Mouse (Mus musculus): ENCODE data around the gene Pde7b. TPM values are rescaled to one million over a fixed set of nuclear protein-coding genes. Genes with fewer than 3 reads are reported as not detected.
A peak's percentile ranks its signal among the peaks of the same experiment; 100 is the strongest.

The Pde7b gene
- total RNA-seq, 1 experiment from 2014 or later = 13.6 TPM

DNA sequence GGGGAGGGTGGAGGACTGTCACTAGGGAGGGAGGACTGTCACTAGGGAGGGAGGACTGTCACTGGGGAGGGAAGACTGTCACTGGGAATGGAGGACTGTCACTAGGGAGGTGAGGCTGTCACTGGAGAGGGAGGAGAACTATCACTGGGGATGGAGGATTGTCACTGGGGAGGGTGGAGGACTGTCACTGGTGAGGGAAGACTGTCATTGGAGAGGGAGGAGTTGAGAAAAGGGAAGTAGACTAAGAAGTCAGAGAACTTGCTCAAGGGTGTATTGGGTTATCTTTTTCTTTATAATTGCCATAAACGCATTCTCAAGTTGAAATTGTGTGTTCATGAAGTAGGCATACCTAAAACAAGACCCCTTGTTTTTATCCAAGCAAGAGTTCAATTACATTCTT lies 150.5 kb downstream of the Pde7b start:
- 0 out of 2 replicates have a peak, but pooled peaks have one; percentile 36 for ATAC-seq (ENCODE audit: extremely low read depth, insufficient number of reproducible peaks, low FRiP score, poor library complexity, severe bottlenecking)

DNA sequence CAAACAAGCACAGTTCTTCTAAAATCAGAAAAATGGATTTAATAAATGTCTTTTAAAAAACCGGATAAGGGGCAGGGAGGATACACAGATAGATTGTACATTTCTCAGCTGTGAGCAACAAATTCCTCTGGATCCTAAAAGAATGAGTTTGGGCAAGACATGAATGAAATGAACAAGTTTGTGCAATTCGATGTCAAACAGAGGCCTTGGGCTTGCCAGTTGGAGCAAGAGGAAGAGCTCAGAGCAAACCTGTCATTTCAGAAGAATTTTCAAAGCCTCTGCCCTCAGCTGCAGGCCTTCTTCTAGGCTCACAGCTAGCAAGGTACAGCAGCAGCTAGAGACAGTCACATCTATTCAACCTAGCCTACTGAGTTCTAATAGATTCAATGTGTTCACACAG lies 153.4 kb downstream of the Pde7b start:
- no peak for ATAC-seq (ENCODE audit: extremely low read depth, insufficient number of reproducible peaks, low FRiP score, poor library complexity, severe bottlenecking)

- ATAC-seq (ENCODE audit: extremely low read depth, insufficient number of reproducible peaks, low FRiP score, poor library complexity, severe bottlenecking) = no peak
Measured at GRCm38 (mm10) chr10:20568630-20569029, 156.2 kb downstream of the Pde7b start.

DNA sequence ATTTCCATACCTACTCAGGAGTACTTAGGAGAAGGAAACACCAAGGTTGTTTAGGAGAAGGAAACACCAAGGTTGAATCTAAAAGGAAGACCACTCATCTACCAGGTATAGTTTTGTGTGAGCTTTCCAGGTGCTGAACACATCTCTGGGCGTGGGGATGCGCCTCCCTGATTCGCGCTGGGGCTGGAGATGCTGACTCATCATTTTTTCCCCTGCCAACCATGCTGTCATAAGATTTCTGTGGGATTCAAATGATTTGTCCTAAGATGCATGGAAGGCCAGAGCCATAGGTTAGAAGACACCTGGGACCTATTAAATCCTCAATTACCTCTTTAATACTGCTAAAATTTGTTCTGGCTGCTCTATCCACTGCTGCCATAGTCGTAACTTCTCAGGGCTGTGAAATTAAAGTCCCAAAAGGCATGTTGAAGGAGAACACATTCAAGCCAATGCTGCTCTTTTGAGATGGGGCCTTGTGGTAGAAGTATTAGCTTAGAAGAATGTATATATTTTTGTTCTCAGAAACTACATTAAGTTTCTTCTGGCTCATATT lies 157.1 kb downstream of the Pde7b start:
- ATAC-seq (ENCODE audit: extremely low read depth, insufficient number of reproducible peaks, low FRiP score, poor library complexity, severe bottlenecking) = no peak

GRCm38 (mm10) chr10:20556477-20556876 lies 168.4 kb downstream of the Pde7b start:
- ATAC-seq (ENCODE audit: extremely low read depth, insufficient number of reproducible peaks, low FRiP score, poor library complexity, severe bottlenecking) = no peak

DNA sequence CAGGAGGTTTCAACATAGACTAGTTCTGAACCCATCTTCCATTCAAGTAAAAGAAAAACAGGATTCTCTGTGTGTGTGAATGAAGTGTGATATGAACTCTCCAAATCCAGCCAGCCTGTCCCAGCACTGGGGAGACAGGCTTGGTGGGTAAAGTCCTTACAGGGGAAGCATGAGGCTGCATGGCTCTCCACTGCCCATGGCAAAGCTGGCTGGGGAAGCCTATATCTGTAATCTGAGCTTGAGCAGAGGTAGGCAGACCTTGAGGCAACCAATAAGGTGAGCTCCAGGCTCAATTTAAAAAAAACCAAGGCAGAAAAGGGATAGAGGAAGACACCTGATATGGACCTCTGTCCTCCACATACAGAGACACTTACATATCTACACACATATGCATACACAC lies 173.5 kb downstream of the Pde7b start:
- no peak for ATAC-seq (ENCODE audit: extremely low read depth, insufficient number of reproducible peaks, low FRiP score, poor library complexity, severe bottlenecking)

GRCm38 (mm10) chr10:20550771-20551170 lies 174.1 kb downstream of the Pde7b start:
- no peak for ATAC-seq (ENCODE audit: extremely low read depth, insufficient number of reproducible peaks, low FRiP score, poor library complexity, severe bottlenecking)

DNA sequence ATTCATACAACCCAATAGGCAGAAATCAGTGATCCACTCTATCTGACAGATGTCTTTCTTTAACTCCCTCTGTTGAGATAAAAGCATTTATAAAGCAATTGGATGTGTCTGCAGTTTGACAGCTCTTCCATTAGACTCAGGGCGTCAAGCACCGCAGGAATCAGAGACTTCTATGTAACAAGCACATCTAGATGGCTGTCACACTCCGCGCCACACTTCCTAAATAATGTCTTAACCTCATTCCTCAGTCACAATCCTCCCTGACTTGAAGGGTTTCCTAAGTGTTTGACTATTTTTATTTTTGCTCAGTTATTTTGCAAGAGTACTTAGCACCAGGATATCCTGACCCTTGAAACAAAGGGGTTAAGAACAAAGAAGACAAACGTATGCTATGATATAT lies 174.7 kb downstream of the Pde7b start:
- no peak for ATAC-seq (ENCODE audit: extremely low read depth, insufficient number of reproducible peaks, low FRiP score, poor library complexity, severe bottlenecking)

DNA sequence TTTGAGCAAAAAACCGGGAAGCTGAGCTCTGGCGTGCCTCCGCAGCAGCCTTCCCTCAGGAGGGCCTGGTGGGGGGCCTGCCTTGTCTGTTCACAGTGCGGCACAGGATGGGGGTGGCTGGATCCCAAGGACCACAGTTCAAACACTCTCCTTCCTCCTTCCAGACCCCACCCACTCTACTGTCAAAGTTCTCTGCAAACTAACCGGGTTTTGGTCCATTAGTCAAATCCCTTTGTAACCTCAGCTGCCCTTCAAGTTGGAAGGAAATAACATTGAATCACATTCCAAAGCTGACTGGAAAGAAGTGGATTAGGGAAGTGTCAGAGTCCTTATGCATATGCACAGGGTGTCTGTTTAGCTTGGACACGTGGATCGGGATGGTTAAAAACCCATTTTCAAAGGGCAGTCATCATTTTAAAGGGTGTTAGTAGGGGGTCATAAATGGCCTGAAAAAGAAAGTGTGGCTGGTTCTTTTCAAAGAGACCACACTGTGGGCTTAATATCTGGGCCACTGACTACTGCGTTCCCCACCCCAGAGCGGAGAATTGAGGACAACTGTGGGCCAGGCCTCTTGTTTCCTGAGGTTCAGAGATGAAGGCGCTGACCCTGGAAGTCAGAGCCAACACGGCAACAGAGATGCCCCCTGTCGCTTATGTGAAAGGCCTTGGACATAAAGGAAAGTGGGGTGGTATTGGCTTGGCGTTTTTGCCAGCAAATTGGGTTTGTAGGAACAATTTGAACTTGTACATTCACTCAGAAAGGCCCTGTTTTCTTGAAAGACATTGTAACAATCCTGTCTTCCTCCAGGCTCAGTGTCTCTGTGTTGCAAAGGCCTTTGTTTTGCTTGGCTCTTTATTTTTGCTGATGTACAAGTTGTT lies 175.8 kb downstream of the Pde7b start:
- ATAC-seq (ENCODE audit: extremely low read depth, insufficient number of reproducible peaks, low FRiP score, poor library complexity, severe bottlenecking) = no peak

DNA sequence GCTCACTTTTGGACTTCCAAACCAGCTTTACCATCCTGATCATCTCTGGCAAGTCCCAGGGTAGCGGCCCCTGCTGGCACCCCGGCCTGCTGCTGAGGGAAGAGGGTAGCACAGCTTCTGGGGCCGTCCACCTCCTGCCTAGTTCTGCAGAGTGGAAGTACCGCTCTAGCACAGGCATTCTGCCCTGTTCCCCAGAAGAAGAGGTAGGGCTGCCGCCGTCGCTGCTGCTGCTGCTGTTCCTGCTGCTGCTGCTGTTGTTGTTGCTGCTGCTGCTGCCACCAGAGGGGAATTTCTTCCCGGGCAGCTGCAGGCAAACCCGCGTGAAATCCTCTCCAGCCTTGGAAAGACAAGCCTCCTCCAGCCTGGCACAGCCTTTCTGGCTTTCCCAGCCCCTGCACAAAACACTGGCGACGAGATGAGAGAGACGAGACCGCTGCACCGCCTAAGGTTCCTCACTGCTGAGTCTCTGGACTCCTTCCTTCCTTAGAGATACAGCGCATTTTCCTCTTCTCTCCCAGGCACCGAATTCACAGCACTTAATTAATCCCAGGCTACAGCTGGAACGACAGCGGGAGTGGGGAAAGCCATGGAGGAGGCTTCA lies 176.8 kb downstream of the Pde7b start:
- peak; percentile 48; the same call in 1 of the 2 replicates for ATAC-seq (ENCODE audit: extremely low read depth, insufficient number of reproducible peaks, low FRiP score, poor library complexity, severe bottlenecking)

- no peak for ATAC-seq (ENCODE audit: extremely low read depth, insufficient number of reproducible peaks, low FRiP score, poor library complexity, severe bottlenecking)
Measured at GRCm38 (mm10) chr10:20543121-20543520, 181.8 kb downstream of the Pde7b start.

- ATAC-seq (ENCODE audit: extremely low read depth, insufficient number of reproducible peaks, low FRiP score, poor library complexity, severe bottlenecking) = no peak
Measured at GRCm38 (mm10) chr10:20533811-20534210, 191.1 kb downstream of the Pde7b start.

DNA sequence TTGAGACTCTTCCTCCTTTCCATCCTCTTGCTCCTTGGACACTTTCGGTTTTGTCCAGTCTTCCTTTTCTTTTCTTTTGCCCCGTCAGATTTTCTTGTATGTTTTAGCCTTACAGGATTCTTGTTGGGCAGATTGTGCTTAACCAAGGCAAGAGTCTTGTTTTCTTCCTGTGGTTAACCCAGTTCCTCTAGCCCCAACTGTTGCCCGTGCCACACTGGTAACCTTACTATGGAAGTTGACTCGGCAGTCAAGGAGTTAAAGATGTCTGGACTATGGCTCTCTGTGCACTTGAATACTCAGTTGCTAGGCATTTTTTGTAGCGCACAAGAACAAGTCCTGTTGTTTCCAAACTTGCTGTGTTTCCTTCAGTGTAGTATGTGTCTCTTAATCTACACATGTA lies 193.0 kb downstream of the Pde7b start:
- no peak for ATAC-seq (ENCODE audit: extremely low read depth, insufficient number of reproducible peaks, low FRiP score, poor library complexity, severe bottlenecking)

GRCm38 (mm10) chr10:20528544-20529411 lies 196.1 kb downstream of the Pde7b start:
- ATAC-seq (ENCODE audit: extremely low read depth, insufficient number of reproducible peaks, low FRiP score, poor library complexity, severe bottlenecking) = no peak

GRCm38 (mm10) chr10:20527737-20528136 lies 197.1 kb downstream of the Pde7b start:
- no peak for ATAC-seq (ENCODE audit: extremely low read depth, insufficient number of reproducible peaks, low FRiP score, poor library complexity, severe bottlenecking)

- ATAC-seq (ENCODE audit: extremely low read depth, insufficient number of reproducible peaks, low FRiP score, poor library complexity, severe bottlenecking) = peak; percentile 17; the same call in 1 of the 2 replicates
Measured at GRCm38 (mm10) chr10:20518529-20518889, 206.4 kb downstream of the Pde7b start.

GRCm38 (mm10) chr10:20517756-20518528 lies 206.9 kb downstream of the Pde7b start:
- peak; percentile 79 for ATAC-seq (ENCODE audit: extremely low read depth, insufficient number of reproducible peaks, low FRiP score, poor library complexity, severe bottlenecking)

DNA sequence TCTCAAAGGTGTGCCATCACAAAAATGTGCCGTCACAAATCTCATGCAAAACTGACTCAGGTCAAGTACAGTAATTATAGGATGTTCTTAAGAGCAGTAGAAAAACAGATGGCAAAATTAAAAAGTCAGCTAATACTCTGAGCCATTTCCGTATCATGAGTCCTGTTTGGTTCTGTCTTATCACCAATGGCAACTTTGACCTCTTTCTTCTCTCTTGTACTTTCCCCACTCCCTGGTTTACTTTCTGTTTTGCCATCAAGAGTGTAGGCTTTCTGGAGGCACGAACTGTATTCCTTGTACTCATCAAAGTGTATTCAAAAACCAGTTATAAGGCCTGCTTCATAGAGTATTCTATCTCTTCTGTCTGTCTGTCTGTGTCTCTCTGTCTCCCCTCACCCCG lies 211.0 kb downstream of the Pde7b start:
- no peak for ATAC-seq (ENCODE audit: extremely low read depth, insufficient number of reproducible peaks, low FRiP score, poor library complexity, severe bottlenecking)

- no peak for ATAC-seq (ENCODE audit: extremely low read depth, insufficient number of reproducible peaks, low FRiP score, poor library complexity, severe bottlenecking)
Measured at GRCm38 (mm10) chr10:20513461-20513860, 211.4 kb downstream of the Pde7b start.
